Mouse (Mus musculus): ENCODE data around the gene Pten. TPM values are rescaled to one million over a fixed set of nuclear protein-coding genes. Genes with fewer than 3 reads are reported as not detected.

Gene Pten
- total and polyA plus RNA-seq, 3 experiments = 24.1 to 41.5 (median 36.8) TPM

GRCm38 (mm10) chr19:32793901-32794300, 36.6 kb downstream of the Pten start:
- dilution Hi-C loops (cut with MboI; ENCODE audit: extremely low pct_ligation_motif_present, extremely low pct_unique_long_range_greater_than_20kb, low sequenced_read_pairs) = no loop called here
- no peak for TF ChIP-seq ZKSCAN1 (IDR thresholded peaks at IDR 0.05; ENCODE audit: borderline replicate concordance, low read depth, low read length)
- TF ChIP-seq SIN3A (IDR thresholded peaks at IDR 0.05; ENCODE audit: low read length) = no peak
- no peak for TF ChIP-seq MYC (IDR thresholded peaks at IDR 0.05; ENCODE audit: low read depth, low read length)
- TF ChIP-seq BHLHE40 (IDR thresholded peaks at IDR 0.05; ENCODE audit: low read depth, low read length) = peak; percentile 54; the same call in 1 of the 2 replicates
- no peak for TF ChIP-seq E2F4 (IDR thresholded peaks at IDR 0.05; ENCODE audit: insufficient replicate concordance, low read depth, low read length)
- no peak for TF ChIP-seq CTCF (conservative IDR thresholded peaks at IDR 0.05 in 1 of 2, IDR thresholded peaks at IDR 0.05 in 1 of 2; ENCODE audit: low read depth in 2 of 2, low read length in 2 of 2)
- TF ChIP-seq USF1 (IDR thresholded peaks at IDR 0.05; ENCODE audit: low read depth, low read length) = no peak
- TF ChIP-seq MEF2A (IDR thresholded peaks at IDR 0.05; ENCODE audit: borderline replicate concordance, low read depth, low read length) = peak; percentile 51; the same call in 1 of the 2 replicates
- no peak; the same call in 1 of the 2 replicates for TF ChIP-seq POLR2A (IDR thresholded peaks at IDR 0.05; ENCODE audit: low read depth, low read length)
- TF ChIP-seq NELFE (IDR thresholded peaks at IDR 0.05; ENCODE audit: low read depth, low read length) = no peak
- no peak for TF ChIP-seq MAZ (IDR thresholded peaks at IDR 0.05; ENCODE audit: low read depth, low read length)
- TF ChIP-seq RAD21 (IDR thresholded peaks at IDR 0.05; ENCODE audit: low read depth, low read length) = no peak
- TF ChIP-seq IRF4 (IDR thresholded peaks at IDR 0.05; ENCODE audit: low read depth, low read length) = peak; percentile 85
- TF ChIP-seq ZMIZ1 (IDR thresholded peaks at IDR 0.05; ENCODE audit: low read depth, low read length) = no peak
- no peak for TF ChIP-seq KAT2A (IDR thresholded peaks at IDR 0.05; ENCODE audit: insufficient replicate concordance, low read length)
- TF ChIP-seq ZC3H11A (IDR thresholded peaks at IDR 0.05; ENCODE audit: low read depth, low read length) = no peak
- peak; percentile 59 for TF ChIP-seq JUN (IDR thresholded peaks at IDR 0.05; ENCODE audit: insufficient read depth, low read depth, low read length)
- no peak for TF ChIP-seq MAX (IDR thresholded peaks at IDR 0.05; ENCODE audit: low read length)
- no peak for TF ChIP-seq CHD1 (IDR thresholded peaks at IDR 0.05; ENCODE audit: low read depth, low read length)
- TF ChIP-seq USF2 (conservative IDR thresholded peaks at IDR 0.05; ENCODE audit: low read depth, low read length) = no peak
- no peak for TF ChIP-seq PAX5 (IDR thresholded peaks at IDR 0.05; ENCODE audit: low read length)
- TF ChIP-seq MXI1 (IDR thresholded peaks at IDR 0.05; ENCODE audit: low read depth, low read length) = no peak
- peak; percentile 94 for TF ChIP-seq EP300 (IDR thresholded peaks at IDR 0.05; ENCODE audit: low read length)
- TF ChIP-seq GABPA (IDR thresholded peaks at IDR 0.05; ENCODE audit: insufficient replicate concordance, low read depth, low read length) = no peak
- no peak for TF ChIP-seq TBP (conservative IDR thresholded peaks at IDR 0.05; ENCODE audit: low read depth, low read length)
- 0 out of 2 replicates have a peak, but pooled peaks have one; percentile 19 for TF ChIP-seq CHD2 (IDR thresholded peaks at IDR 0.05; ENCODE audit: low read length)
- TF ChIP-seq NRF1 (IDR thresholded peaks at IDR 0.05; ENCODE audit: low read depth, low read length) = no peak
- TF ChIP-seq ELF1 (IDR thresholded peaks at IDR 0.05; ENCODE audit: low read depth, low read length) = no peak
- no peak for TF ChIP-seq HCFC1 (IDR thresholded peaks at IDR 0.05; ENCODE audit: low read depth, low read length)
- no peak for TF ChIP-seq SMC3 (IDR thresholded peaks at IDR 0.05; ENCODE audit: low read depth, low read length)
- no peak for TF ChIP-seq UBTF (IDR thresholded peaks at IDR 0.05; ENCODE audit: low read depth, low read length)
- peak; percentile 29; the same call in 1 of the 2 replicates for TF ChIP-seq ETS1 (conservative IDR thresholded peaks at IDR 0.05; ENCODE audit: low read depth, low read length)
- TF ChIP-seq RCOR1 (conservative IDR thresholded peaks at IDR 0.05; ENCODE audit: low read depth, low read length) = no peak
- no peak for TF ChIP-seq POLR2AphosphoS2 (IDR thresholded peaks at IDR 0.05; ENCODE audit: low read depth, low read length)
- TF ChIP-seq ZNF384 (IDR thresholded peaks at IDR 0.05; ENCODE audit: low read depth, low read length) = no peak
- TF ChIP-seq TCF12 (IDR thresholded peaks at IDR 0.05; ENCODE audit: low read depth, low read length) = peak; percentile 57; the same call in 1 of the 2 replicates
- TF ChIP-seq JUND (conservative IDR thresholded peaks at IDR 0.05; ENCODE audit: low read depth, low read length) = peak; percentile 80
- TF ChIP-seq MAFK (IDR thresholded peaks at IDR 0.05; ENCODE audit: insufficient replicate concordance, low read length) = 0 out of 2 replicates have a peak, but pooled peaks have one; percentile 31
- H3K9me3 ChIP-seq (replicated peaks; ENCODE audit: low read length) = no peaks in the 10 kb centered on the region

More at GRCm38 (mm10) chr19:32793901-32794300, 36.6 kb downstream of the Pten start:
- peak; percentile 74 for DNase-seq (ENCODE audit: extremely low read depth)
- peaks cover under 1 to 66% of the 10 kb centered on the region in 2 experiments; a peak in 3 of 4 replicates for H3K4me1 ChIP-seq (ENCODE audit: control insufficient read depth in 1 of 2, insufficient read depth in 2 of 2)
- no peak overlapping the region for H3K4me2 ChIP-seq (ENCODE audit: insufficient read depth, low read depth, poor library complexity, severe bottlenecking)
- in situ Hi-C loops (cut with MboI; ENCODE audit: low pct_ligation_motif_present, low pct_unique_long_range_greater_than_20kb, low sequenced_read_pairs) = no loop called here
- H3K79me2 ChIP-seq (replicated peaks; ENCODE audit: control insufficient read depth, extremely low read depth, insufficient read depth, poor library complexity, severe bottlenecking) = peaks cover 50% of the 10 kb centered on the region
- no peaks in the 10 kb centered on the region for H3K27me3 ChIP-seq (replicated peaks)
- H3K36me3 ChIP-seq (replicated peaks in 1 of 2; ENCODE audit: control insufficient read depth in 1 of 2, insufficient read depth in 1 of 2, low read length in 1 of 2) = peaks cover 12 to 39% of the 10 kb centered on the region in 2 experiments
- no peak overlapping the region for H3K27ac ChIP-seq (ENCODE audit: insufficient read depth, low read depth)
- no peak overlapping the region for H3K4me3 ChIP-seq (replicated peaks in 1 of 3; ENCODE audit: low read depth in 2 of 3, low read length in 2 of 3, poor library complexity in 1 of 3)
- H3K9ac ChIP-seq (ENCODE audit: insufficient read depth, low read depth) = no peak overlapping the region
